Mouse (Mus musculus) cerebellum, postnatal 25 days (tissue): ENCODE data around the gene Mlycd.

Experiments
- DNase-seq, 2 experiments: peaks; one replicate each; pipeline ENCODE4 v3.0.0; 2021; ENCODE audit warnings: mixed read lengths in 2 of 2

Gene Mlycd

DNA sequence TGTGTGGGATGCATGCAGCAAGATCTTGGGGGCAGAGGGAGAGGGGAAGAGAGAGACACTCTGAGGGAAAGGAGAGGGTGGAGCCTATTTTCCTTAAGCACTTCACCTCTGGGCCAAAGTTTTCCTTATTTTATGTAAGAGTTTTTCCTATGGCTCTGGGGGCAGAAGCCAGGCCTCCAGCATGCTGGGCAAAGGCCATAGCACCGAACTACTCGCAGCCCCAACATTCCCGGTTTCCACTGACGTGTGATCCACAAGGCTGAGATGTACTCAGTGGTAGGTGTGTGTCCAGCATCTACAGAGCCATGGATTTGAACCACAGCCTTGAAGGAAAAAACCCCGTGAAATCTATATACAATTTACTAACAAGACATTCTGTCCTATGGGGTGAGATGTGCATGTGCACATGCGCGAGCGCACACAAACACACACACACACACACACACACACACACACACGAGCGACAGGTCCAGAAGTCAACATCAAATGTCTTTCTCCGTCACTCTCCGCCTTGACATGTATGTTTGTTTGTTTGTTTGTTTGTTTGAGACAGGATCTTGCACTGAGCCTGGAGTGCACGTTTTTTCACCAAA, 39.0 kb downstream of the Mlycd start, which contains the start of gene Osgin1:
TSS of gene Osgin1 (plus strand) at position 543 of the 593 bp plus-strand sequence.
- DNase-seq = no peak

DNA sequence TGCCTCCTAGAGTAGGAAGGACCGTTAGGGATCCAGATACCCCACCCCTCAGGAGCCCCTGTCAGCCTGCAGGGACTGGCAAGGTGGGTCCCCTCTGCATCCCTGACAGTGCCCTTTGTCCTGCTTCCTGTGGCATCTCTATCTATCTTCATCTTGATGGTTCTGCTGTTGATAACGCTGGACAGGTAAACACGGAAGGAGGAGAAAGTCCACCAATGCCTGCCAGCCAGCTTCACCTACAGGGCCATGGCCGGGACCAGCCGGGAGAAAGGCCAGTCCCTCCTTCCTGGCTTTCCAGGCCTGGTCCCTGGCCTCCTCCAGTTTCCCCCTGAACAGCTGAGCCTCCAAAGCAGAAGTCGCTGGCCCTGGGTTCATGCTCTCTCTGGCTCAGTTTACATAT, 39.9 kb downstream of the Mlycd start:
- DNase-seq = no peak

DNA sequence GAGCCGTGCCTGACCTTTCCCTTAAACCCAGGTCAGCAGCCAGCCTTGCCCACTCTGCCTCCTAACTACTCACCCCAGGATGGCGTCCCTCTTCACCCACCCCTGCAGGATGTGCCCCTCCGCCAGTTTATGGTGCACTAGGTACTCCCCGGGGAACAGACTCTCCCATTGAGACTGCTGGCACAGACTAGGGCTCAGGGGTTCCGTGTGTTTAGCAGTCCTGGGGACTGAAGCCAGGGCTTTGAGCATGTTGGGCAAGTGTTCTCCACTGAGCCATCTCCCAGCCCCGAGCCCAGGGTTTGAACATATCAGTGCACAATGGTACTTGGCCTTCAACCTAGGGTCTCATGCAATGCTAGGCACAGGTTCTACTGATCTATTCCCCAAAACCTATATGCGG, 40.8 kb downstream of the Mlycd start:
- DNase-seq = no peak

DNA sequence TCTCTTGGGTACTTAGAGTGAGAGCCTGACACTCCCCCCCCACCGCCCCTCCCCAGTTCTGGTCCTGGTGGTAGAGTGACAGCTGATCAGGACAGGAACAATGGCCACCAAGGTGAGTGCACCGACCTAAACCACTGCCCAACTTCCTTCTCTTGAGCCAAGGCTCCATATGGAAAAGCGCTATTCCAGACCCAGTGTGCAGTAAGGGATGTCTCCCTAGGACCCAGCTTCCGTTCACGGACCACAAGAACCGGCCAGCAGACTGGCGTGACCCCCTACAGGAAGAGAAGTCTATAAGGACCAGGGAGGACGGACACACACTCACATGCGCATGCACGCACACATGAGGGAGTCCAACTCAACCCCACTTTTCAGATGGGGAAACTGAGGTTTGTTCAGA, 41.7 kb downstream of the Mlycd start:
- no peak for DNase-seq

DNA sequence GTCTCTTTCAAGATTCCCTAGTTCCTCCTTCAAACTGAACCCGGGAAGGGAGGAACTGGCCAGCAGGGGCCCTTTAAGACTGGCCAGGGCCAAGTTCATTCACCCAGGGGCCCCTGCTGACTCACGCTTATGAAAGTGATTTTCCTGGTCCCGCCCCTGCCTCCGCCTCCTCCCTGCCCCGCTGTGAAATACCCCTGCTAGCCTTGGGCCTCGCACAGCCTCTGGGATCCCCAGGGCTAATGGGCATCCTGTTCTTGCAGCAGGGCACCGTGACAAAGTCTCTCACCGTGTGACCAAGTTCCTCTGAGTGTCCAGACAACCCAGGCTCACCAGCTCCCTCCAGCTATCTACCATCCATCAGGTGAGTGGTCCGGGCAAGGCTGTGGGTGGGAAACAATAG, 42.3 kb downstream of the Mlycd start:
- DNase-seq = no peak

DNA sequence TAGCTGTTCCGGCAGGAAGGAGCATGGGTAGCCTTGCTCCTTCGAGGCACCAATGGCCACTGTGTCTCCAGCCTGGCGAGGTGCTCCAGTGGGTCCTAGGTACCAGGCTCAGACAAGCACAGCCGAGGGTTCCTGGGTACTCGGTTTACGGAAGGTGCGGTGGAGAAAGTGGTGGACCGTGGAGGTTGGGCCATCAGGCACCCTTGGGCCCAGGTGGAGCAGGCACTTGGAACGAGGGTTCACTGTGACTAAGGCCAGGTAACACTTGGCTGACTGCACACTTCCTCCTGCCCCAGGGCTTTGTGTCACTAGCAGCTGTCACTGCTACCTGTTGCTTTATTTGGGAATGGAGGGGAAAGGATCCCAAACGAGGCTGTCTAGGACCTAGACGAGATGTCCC, 42.8 kb downstream of the Mlycd start:
- peak in 1 of 2 experiments; percentile 48 for DNase-seq

DNA sequence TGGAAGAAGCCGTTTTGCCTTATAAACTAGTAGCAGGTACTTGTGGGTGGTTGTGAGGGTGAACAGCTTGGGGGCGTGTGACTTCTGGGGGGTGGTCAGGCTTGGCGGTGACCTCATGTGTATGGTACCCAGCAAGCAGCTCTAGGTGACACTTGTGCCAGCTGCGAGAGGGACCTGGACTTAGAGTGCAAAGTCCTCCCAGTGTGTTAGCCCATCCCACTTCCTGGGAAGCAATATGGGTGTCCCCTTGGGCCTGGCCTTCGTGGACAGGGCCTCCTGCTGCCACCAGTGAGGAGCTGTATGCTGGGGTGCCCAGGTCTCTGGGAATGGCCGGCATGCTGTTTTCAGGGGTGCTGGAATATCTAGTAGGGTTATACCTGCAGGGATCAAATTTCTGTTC, 44.2 kb downstream of the Mlycd start:
- DNase-seq = no peak

DNA sequence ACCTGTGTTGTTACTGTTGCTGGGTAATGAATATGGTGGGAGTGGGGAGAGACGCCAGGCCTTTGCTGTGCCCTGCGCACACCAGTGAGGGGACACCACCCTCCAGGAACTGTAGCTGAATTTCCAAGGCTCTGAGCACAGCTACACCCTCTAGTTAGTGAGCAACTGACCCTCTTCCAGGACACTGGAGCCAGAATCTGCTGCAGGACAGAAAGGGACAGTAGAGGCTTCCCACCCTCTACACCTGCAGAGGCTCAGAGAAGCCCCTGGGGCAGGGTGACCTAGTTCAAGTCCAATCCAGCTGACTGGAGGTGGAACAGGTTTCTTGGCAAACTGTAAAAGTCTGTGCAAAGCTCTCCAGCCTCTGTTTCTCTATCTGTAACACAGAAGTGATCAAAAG, 44.7 kb downstream of the Mlycd start:
- no peak for DNase-seq

DNA sequence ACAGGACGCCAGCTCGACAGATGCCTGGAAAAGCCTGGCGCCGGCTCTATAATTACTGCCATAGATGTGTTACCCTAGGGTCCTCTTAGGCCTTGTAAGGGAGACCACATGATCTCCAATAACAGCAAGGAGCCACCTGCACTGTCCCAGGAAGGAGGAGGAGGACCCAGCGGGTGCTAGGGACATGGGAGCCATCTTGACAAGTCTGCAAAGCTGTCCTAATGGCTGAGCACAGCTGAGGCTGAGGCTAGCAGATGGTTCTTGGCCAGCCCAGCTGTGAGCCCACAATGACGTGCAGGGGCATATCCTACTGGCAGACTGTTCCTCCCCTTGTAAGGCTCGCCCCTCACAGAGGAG, 45.2 kb downstream of the Mlycd start:
- DNase-seq = no peak

DNA sequence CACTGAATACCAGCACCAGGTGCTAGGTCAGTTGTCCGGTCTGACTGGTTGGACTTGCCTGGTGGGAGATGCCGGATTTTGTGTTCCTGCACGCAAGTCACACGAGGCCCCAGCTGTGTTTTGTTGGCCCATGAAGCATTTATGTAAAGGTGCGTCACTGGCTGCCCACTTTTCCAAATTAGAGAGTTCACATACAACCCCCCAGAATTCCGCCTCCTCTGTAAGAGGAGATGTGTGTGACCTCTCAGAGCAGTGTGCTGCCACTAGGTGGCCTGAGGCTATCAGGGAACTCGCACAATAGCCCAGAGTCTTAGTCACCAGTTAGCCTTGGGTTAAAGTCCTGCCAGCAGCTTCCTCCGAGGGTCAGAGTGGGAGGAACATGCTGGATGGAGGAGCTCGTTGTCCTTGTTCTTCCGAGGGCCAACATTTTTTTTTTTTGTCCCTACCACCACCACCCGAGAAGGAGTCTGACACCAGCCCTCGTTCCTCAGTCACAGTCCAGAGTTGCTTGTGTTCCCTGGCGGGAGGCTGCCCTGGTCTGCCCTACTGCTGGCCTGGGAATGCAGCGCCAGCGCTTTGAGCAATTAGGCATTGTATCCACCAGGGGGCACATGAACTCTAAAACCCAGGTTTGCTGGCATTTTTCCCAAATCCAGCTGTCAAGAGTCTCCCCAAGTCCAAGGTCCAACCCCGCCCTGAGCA, 45.7 kb downstream of the Mlycd start:
- DNase-seq = peak; percentile 61 to 67

DNA sequence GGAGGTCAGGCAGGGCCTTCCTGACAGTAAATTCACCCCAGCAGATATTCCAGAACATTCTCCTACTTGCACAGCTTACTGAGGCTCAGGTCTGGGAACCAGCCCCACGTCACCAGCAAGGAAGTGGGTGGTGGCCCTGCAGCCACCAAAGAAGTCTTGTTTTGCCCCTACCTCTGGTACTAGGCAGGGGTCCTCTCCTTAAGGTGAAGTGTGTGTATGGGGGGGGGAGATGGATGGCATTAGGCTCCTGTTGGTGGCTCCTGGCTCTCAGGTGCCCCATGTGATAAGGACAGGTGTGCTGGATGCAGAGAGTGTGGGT, 46.2 kb downstream of the Mlycd start:
- DNase-seq = no peak

DNA sequence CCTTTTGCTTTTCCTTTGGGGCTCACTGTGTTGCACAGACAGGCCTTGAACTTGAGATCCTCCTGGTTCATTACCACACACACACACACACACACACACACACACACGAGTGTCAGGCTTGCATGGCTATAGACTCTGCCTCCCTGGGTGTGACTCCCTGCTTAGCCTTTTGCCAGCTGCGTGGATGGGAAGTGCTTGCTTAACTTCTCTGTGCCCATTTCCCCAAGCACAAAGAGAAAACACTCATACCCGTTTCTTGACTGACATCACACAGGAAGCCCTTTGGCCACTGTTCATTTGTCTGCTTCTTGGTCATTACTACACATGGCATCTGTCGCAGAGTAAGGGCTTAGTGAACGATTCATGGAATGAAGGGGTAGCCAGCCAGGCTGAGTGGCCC, 47.3 kb downstream of the Mlycd start:
- DNase-seq = no peak

DNA sequence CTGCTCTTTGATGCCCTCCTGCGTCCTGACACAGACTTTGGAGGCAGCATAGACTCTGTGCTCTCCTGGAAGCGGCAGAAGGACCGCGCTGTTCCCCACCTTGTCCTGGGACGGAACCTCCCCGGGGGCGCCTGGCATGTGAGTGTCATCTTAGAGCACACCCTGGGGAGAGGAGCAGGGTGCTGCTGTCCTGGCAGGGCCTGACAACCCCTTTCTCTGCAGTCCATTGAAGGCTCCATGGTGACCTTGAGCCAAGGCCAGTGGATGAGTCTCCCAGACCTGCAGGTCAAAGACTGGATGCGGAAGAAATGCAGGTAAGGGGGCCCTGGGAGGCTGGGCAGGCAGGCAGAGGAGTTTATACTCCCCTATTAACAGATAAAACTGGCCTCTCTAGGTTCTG, 48.3 kb downstream of the Mlycd start:
- DNase-seq = no peak

DNA sequence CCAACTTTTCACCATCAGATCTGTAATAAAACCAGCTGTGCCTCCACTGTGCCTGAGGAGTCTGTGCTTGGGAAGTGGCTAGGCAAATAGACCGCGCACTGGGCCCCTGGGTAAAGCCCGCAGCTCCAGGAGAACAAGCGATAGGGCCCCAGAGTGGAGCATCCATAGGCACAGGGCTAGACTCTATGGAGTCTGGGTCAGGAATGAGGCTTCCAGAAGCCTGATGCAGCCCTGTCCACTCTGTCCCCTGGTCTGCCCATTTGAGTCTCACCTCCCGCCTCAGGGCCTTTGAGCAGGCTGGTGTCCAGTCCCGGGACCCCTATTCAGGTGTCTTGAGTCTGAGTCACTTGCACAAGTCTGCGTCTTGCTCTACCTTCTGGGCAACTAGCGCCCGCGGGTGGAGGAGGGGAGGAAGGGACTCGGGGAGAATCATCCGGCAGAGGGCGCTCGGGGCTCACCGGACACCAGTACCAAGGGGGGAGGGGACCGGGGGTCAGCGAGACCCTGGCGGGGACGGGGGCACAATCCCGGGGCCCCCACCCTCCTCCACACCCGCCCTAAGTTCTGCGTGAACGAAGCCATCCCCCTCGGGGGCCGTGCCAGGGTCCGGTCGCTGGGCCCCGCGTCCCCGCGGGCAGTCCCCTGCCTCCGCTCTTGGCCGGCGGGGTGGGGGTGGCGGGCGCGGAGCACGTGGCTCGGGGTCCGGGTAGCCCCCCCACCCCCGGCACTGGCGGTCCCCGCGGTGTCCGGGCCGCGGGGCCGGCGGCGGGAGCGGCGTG, 51.7 kb downstream of the Mlycd start, which contains the start of gene Necab2:
TSS of gene Necab2 (plus strand) at position 509 of the 779 bp plus-strand sequence.
- DNase-seq = peak; percentile 90 to 94

DNA sequence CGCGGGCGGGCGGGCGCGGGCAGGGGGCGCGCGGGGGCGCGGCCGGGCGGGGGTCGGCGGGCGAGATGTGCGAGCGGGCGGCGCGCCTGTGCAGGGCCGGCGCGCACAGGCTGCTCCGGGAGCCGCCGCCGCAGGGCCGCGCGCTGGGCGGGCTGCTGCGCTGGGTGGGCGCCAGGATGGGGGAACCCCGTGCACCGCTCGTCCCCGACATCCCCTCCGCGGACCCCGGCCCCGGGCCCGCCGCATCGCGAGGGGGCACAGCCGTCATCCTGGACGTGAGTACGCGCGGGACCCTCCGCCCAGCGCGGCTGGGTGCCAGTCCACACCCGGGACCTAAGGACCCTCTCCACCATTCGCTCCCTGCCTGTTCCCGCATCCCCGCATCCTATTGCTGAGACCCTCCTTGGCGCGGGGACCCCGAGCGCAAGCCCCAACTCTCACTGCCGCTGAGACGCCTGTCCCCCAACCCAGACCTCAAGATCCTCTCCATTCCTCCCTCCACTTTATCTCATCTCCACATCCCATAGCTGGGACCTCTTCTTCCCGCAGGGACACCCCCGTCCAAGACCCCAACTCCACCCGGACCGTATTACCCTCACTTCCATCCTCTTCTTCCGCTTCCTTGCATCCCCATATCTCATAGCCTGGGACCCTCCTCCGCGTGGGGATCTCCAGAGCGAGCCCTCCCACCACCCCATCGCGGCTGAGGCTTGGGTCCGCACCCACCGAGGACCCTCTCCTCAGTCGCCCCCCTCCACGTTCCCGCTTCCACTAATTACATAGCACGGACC, 52.5 kb downstream of the Mlycd start:
- peak in 1 of 2 experiments; percentile 40 for DNase-seq

DNA sequence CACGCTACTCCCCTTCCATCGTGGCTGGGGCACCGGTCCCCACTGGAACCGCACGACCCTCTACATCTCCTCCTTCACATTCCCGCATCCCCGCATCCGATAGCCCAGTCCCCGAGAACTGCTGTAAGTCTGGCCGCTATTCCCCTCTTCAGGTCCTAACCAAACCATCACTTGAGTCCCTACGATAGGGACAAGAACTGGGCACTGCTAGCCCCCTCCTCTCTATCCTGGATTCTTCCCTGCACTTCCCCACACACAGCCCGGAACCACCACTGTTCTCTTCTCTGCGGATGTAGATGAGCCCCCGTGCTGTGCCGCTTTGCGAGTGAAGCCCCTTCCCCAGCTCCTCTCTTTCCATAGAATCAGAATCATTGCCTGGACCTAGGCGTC, 53.1 kb downstream of the Mlycd start:
- no peak for DNase-seq

DNA sequence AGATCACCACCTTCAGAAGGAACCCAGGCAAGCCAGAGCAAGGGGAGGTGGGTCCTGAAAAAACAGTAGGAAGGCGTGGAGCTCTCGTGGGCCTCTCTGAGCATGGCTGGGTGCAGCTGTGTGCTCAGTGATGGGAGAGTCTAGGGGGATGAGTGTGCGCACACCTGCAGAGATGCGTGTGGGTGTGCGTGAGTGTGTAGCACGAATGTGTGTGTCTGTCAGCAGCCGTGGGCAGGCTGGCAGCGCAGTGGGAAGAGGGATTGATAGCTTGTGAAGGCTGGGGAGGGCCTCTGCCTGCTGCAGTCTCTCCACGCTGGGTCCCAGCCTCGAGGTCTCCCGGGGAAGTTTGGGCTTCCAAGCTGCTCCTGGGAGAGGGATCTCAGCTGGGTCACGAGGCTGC, 54.9 kb downstream of the Mlycd start:
- no peak for DNase-seq

DNA sequence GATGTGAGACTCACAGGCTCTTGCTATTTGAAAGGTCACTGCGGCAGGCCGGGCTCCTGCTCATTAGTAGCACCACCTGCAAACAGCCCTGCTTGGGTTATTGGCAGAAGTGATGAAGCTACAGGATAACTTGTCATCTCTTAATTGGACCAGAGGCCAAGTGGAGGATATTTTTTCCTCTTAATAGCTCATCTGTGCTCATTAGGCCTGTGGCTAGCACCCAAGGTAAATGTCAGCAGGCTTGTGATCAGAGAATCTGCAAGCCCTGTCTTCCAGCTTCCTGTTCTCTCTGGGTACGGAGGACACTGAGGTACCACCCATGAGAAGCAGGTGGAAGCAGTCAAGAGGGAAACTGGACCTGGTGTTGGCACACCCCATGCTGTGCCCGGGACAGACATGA, 56.5 kb downstream of the Mlycd start:
- no peak for DNase-seq

DNA sequence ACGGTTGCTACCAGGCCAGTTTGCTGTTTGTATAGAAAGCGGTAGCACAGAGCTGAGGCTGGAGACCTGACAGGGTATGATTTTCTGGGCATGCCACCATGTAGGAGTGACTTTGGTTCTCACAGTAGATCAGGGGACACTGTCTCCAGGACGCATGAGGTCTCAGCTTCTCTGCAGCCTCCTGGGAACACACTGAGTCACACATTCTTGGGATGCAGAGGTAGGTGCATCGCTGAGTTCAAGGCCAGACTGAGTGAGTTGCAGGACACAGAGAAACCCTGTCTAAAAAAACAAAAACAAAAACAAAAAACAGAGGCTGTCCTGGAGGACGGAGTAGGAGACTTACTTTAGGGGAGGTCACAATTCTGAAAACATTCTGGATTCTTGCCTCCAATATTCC, 58.2 kb downstream of the Mlycd start:
- DNase-seq = no peak

DNA sequence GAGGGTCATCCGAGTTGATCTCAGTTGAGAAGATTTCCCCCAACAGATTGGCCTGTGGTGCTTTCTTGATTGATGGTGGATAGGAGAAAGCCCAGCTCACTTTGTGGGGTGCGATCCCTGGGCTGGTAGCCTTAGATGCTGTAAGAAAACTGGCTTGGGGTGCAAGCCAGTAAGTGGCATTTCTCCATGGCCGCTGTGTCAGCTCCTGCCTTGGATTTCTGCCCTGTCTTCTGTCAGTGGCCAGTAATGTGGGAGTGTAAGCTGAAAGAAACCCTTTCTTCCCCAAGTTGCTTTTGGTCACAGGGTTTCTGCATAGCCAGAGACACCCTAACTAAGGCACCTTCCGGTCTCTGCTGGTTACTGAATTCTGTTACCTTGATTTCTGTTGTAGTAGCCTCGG, 61.4 kb downstream of the Mlycd start:
- DNase-seq = no peak

DNA sequence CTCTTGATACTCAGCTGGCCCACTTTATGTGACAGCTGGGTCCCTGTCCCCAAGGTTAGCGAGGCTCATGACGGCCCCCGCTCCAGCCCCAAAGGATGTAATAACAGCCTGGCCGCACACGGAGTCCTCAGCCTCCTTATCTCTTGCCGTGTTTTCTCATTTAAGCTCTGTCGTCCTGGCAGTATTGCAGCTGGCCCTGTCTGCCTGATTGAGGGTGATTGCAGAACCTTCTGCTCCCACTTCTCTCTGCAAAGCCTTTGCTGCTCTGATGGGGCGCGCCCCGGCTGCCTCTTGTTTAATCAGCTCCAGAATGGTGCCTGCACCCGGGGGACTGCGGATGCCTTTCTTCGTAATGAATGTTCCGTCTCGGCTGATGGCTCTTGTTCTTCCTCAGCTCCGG, 65.0 kb downstream of the Mlycd start:
- DNase-seq = no peak
